Mouse (Mus musculus) stomach, embryonic 16.5 days (tissue): Measurements from ENCODE around the gene Ppm1l. TPM values are rescaled to one million over a fixed set of nuclear protein-coding genes. Genes with fewer than 3 reads are reported as not detected.
"Not testable (repeated sequence)": the region's sequence is repeated elsewhere in the genome, so short reads cannot be mapped to it uniquely, and the experiment has no call there.

Source experiments
- ATAC-seq: fragments of 200-750 bp; cut with Nextera tagmentation; 2 replicates; pipeline ENCODE4 v1.8.0; 2017; ENCODE audit warnings: moderate number of reproducible peaks, moderate TSS enrichment; ENCODE audit not compliant: insufficient read depth, low FRiP score
- H3K27ac ChIP-seq: fragments of 300-500 bp; sonication (generic); 2 replicates; pipeline ENCODE4 v1.5.1; 2014; ENCODE audit warnings: low read length
- H3K27me3 ChIP-seq: fragments of 300-500 bp; sonication (generic); 2 replicates; pipeline ENCODE4 v1.6.1; 2014; ENCODE audit warnings: low read length, control low read depth, mixed read lengths; ENCODE audit not compliant: control insufficient read depth, insufficient read depth
- H3K36me3 ChIP-seq: fragments of 300-500 bp; sonication (generic); 2 replicates; pipeline ENCODE4 v1.6.1; 2014; ENCODE audit warnings: low read length; ENCODE audit not compliant: control insufficient read depth, insufficient read depth
- H3K4me1 ChIP-seq: fragments of 300-500 bp; sonication (generic); 2 replicates; pipeline ENCODE4 v1.6.1; 2014; ENCODE audit warnings: low read length, control low read depth, mixed read lengths; ENCODE audit not compliant: control insufficient read depth, insufficient read depth
- H3K4me2 ChIP-seq: fragments of 300-500 bp; sonication (generic); 2 replicates; pipeline ENCODE4 v1.6.1; 2014; ENCODE audit warnings: low read depth, low read length, mixed read lengths
- H3K4me3 ChIP-seq: fragments of 300-500 bp; sonication (generic); replicated peaks from 2 replicates; pipeline ENCODE4 v1.5.1; 2014; ENCODE audit warnings: mild to moderate bottlenecking, low read length
- H3K9ac ChIP-seq: fragments of 300-500 bp; sonication (generic); 2 replicates; pipeline ENCODE4 v1.6.1; 2014; ENCODE audit warnings: low read length
- H3K9me3 ChIP-seq: fragments of 300-500 bp; sonication (generic); replicated peaks from 2 replicates; pipeline ENCODE4 v1.6.1; 2016; ENCODE audit warnings: low read length, control low read depth; ENCODE audit not compliant: control insufficient read depth
- WGBS: fragments of 180-500 bp; shearing (Covaris S2); extraction: QIAGEN DNeasy Blood & Tissue Kit; methylation state at CpG from one replicate; pipeline ENCODE4 v1.1.7; 2014; 5-methylcytosine and 5-hydroxymethylcytosine counted together
- polyA plus RNA-seq: library from polyadenylated mRNA; unstranded; fragments of >200 nt; fragmentation: Nextera tagmentation; extraction: Ambion mirVana; gene quantifications from 2 replicates; pipeline ENCODE4 v1.2.1, GENCODE M21; 2015

Ppm1l gene
- polyA plus RNA-seq, 1 experiment from 2014 or later: 7.3 TPM

- WGBS: 83% methylated on average over 5 of the region's 5 CpGs
- H3K4me1 ChIP-seq: no peaks in the 10 kb centered on the region
- no peak overlapping the region for H3K4me3 ChIP-seq
- H3K4me2 ChIP-seq: no peak overlapping the region
- no peak overlapping the region for H3K9ac ChIP-seq
- H3K27ac ChIP-seq: no peak overlapping the region
- H3K9me3 ChIP-seq: no peaks in the 10 kb centered on the region
- no peaks in the 10 kb centered on the region for H3K27me3 ChIP-seq
- ATAC-seq: no peak
- H3K36me3 ChIP-seq: no peaks in the 10 kb centered on the region
Observed at GRCm38 (mm10) chr3:69403196-69403595, 86.5 kb downstream of the Ppm1l start.

GRCm38 (mm10) chr3:69406210-69406895 is 89.7 kb downstream of the Ppm1l start:
- no peaks in the 10 kb centered on the region for H3K27me3 ChIP-seq
- H3K4me3 ChIP-seq: no peak overlapping the region
- no peak overlapping the region for H3K4me2 ChIP-seq
- H3K9ac ChIP-seq: no peak overlapping the region
- no peaks in the 10 kb centered on the region for H3K4me1 ChIP-seq
- H3K36me3 ChIP-seq: no peaks in the 10 kb centered on the region
- H3K27ac ChIP-seq: no peak overlapping the region
- H3K9me3 ChIP-seq: no peaks in the 10 kb centered on the region
- no peak for ATAC-seq
- WGBS: 96% methylated on average over 5 of the region's 5 CpGs

- Histone ChIP-seq H3K4me1 (no peaks in the 10 kb centered on the region), H3K27ac (no peak overlapping the region), H3K4me3 (no peak overlapping the region), H3K36me3 (no peaks in the 10 kb centered on the region), H3K9ac (no peak overlapping the region), H3K27me3 (no peaks in the 10 kb centered on the region), H3K4me2 (no peak overlapping the region), H3K9me3 (no peaks in the 10 kb centered on the region)
- ATAC-seq: peak; percentile 25; the same call in 1 of the 2 replicates
- WGBS: 87% methylated on average over 3 of the region's 3 CpGs
Observed at GRCm38 (mm10) chr3:69408064-69408463, 91.4 kb downstream of the Ppm1l start.

GRCm38 (mm10) chr3:69416112-69416511 is 99.5 kb downstream of the Ppm1l start:
- no peak for ATAC-seq
- Histone ChIP-seq H3K4me2 (no peak overlapping the region), H3K27ac (no peak overlapping the region), H3K9ac (no peak overlapping the region), H3K4me1 (no peaks in the 10 kb centered on the region), H3K36me3 (no peaks in the 10 kb centered on the region), H3K4me3 (no peak overlapping the region), H3K27me3 (no peaks in the 10 kb centered on the region), H3K9me3 (no peaks in the 10 kb centered on the region)
- 77% methylated on average over 6 of the region's 6 CpGs for WGBS

- Histone ChIP-seq H3K9me3 (peaks cover 4% of the 10 kb centered on the region; the same call in 1 of the 2 replicates), H3K4me3 (no peak overlapping the region), H3K4me1 (no peaks in the 10 kb centered on the region), H3K4me2 (no peak overlapping the region), H3K9ac (no peak overlapping the region), H3K36me3 (no peaks in the 10 kb centered on the region), H3K27ac (no peak overlapping the region), H3K27me3 (no peaks in the 10 kb centered on the region)
- ATAC-seq: no peak
- WGBS: 48% methylated on average over 3 of the region's 3 CpGs
Observed at GRCm38 (mm10) chr3:69422741-69423140, 106.1 kb downstream of the Ppm1l start.

- no peak for ATAC-seq
- H3K4me2 ChIP-seq: no peak overlapping the region
- no peaks in the 10 kb centered on the region for H3K27me3 ChIP-seq
- peaks cover 4% of the 10 kb centered on the region; the same call in 1 of the 2 replicates for H3K9me3 ChIP-seq
- no peaks in the 10 kb centered on the region for H3K36me3 ChIP-seq
- H3K9ac ChIP-seq: no peak overlapping the region
- 35% methylated on average over 4 of the region's 4 CpGs for WGBS
- H3K4me3 ChIP-seq: no peak overlapping the region
- no peak overlapping the region for H3K27ac ChIP-seq
- no peaks in the 10 kb centered on the region for H3K4me1 ChIP-seq
Observed at GRCm38 (mm10) chr3:69423371-69423770, 106.7 kb downstream of the Ppm1l start.

GRCm38 (mm10) chr3:69424781-69425180 is 108.1 kb downstream of the Ppm1l start:
- H3K4me1 ChIP-seq, H3K9me3 ChIP-seq, H3K4me3 ChIP-seq, ATAC-seq, H3K27ac ChIP-seq, H3K27me3 ChIP-seq, H3K4me2 ChIP-seq, H3K9ac ChIP-seq, H3K36me3 ChIP-seq: not testable (repeated sequence)
- WGBS: 78% methylated on average over 2 of the region's 2 CpGs

GRCm38 (mm10) chr3:69427259-69427658 is 110.6 kb downstream of the Ppm1l start:
- ATAC-seq: no peak
- Histone ChIP-seq H3K9me3 (peaks cover 2% of the 10 kb centered on the region; the same call in 1 of the 2 replicates), H3K27ac (no peak overlapping the region), H3K36me3 (no peaks in the 10 kb centered on the region), H3K27me3 (no peaks in the 10 kb centered on the region), H3K4me3 (no peak overlapping the region), H3K4me2 (no peak overlapping the region), H3K4me1 (no peaks in the 10 kb centered on the region), H3K9ac (no peak overlapping the region)
- WGBS: 84% methylated on average over 4 of the region's 4 CpGs

- ATAC-seq: no peak
- Histone ChIP-seq H3K9ac (no peak overlapping the region), H3K36me3 (no peaks in the 10 kb centered on the region), H3K4me3 (no peak overlapping the region), H3K27me3 (no peaks in the 10 kb centered on the region), H3K4me2 (no peak overlapping the region), H3K4me1 (no peaks in the 10 kb centered on the region), H3K9me3 (no peaks in the 10 kb centered on the region), H3K27ac (no peak overlapping the region)
- WGBS: 80% methylated on average over 3 of the region's 3 CpGs
Observed at GRCm38 (mm10) chr3:69428221-69428620, 111.6 kb downstream of the Ppm1l start.
